Mouse (Mus musculus) lung, embryonic 14.5 days (tissue): ENCODE results near the gene Lsm3. TPM values are rescaled to one million over a fixed set of nuclear protein-coding genes. Genes with fewer than 3 reads are reported as not detected.

Experiments
- ATAC-seq: fragments of 200-750 bp; cut with Nextera tagmentation; 2 replicates; pipeline ENCODE4 v1.8.0; 2017; ENCODE audit warnings: mild to moderate bottlenecking, moderate TSS enrichment, moderate library complexity; ENCODE audit not compliant: insufficient read depth
- DNase-seq: peaks from one replicate; pipeline ENCODE4 v3.0.0-alpha.2; 2015
- H3K27ac ChIP-seq: fragments of 300-500 bp; sonication (generic); 2 replicates; pipeline ENCODE4 v1.5.1; 2014; ENCODE audit warnings: low read depth, mild to moderate bottlenecking, moderate library complexity
- H3K27me3 ChIP-seq: fragments of 300-500 bp; sonication (generic); 2 replicates; pipeline ENCODE4 v1.6.1; 2014; ENCODE audit warnings: low read length, control low read depth; ENCODE audit not compliant: insufficient read depth
- H3K36me3 ChIP-seq: fragments of 300-500 bp; sonication (generic); 2 replicates; pipeline ENCODE4 v1.6.1; 2014; ENCODE audit warnings: control low read depth; ENCODE audit not compliant: insufficient read depth
- H3K4me1 ChIP-seq: fragments of 300-500 bp; sonication (generic); 2 replicates; pipeline ENCODE4 v1.6.1; 2014; ENCODE audit warnings: antibody characterized with exemption, control low read depth; ENCODE audit not compliant: insufficient read depth
- H3K4me2 ChIP-seq: fragments of 300-500 bp; sonication (generic); 2 replicates; pipeline ENCODE4 v1.6.1; 2014; ENCODE audit warnings: mild to moderate bottlenecking
- H3K4me3 ChIP-seq: fragments of 300-500 bp; sonication (generic); 2 replicates; pipeline ENCODE4 v1.5.1; 2014; ENCODE audit warnings: low read depth, low read length
- H3K9ac ChIP-seq: fragments of 300-500 bp; sonication (generic); 2 replicates; pipeline ENCODE4 v1.6.1; 2014
- H3K9me3 ChIP-seq: fragments of 300-500 bp; sonication (generic); 2 replicates; pipeline ENCODE4 v1.6.1; 2016; ENCODE audit warnings: low read depth, low read length, control low read depth
- CTCF ChIP-seq: IDR thresholded peaks from 2 replicates; pipeline ENCODE4 v1.5.1; 2016; ENCODE audit warnings: antibody characterized with exemption, low read depth
- WGBS: fragments of 180-500 bp; shearing (Covaris S2); extraction: QIAGEN DNeasy Blood & Tissue Kit; methylation state at CpG from one replicate; pipeline ENCODE4 v1.1.7; 2014; 5-methylcytosine and 5-hydroxymethylcytosine counted together
- polyA plus RNA-seq: library from polyadenylated mRNA; unstranded; fragments of >200 nt; fragmentation: Nextera tagmentation; extraction: Ambion mirVana; gene quantifications from 2 replicates; pipeline ENCODE4 v1.2.1, GENCODE M21; 2014

Gene Lsm3
- polyA plus RNA-seq, 1 experiment from 2014 or later: 325 TPM

- ATAC-seq (no peak), DNase-seq (no peak)
- Histone ChIP-seq H3K27ac (no peak overlapping the region), H3K4me3 (no peak overlapping the region), H3K36me3 (no peaks in the 10 kb centered on the region), H3K27me3 (no peaks in the 10 kb centered on the region), H3K9ac (no peak overlapping the region), H3K4me1 (peaks cover 4% of the 10 kb centered on the region; the same call in 1 of the 2 replicates), H3K4me2 (no peak overlapping the region), H3K9me3 (no peaks in the 10 kb centered on the region)
- no peak for TF ChIP-seq CTCF
- 36% methylated on average over 3 of the region's 3 CpGs for WGBS
Observed at GRCm38 (mm10) chr6:91552693-91553092, 37.0 kb downstream of the Lsm3 start.

- Histone ChIP-seq H3K4me3 (no peak overlapping the region), H3K4me1 (0 out of 2 replicates have a peak, but pooled peaks cover 13% of the 10 kb centered on the region), H3K4me2 (no peak overlapping the region), H3K27me3 (no peaks in the 10 kb centered on the region), H3K9me3 (no peaks in the 10 kb centered on the region), H3K9ac (no peak overlapping the region), H3K36me3 (no peaks in the 10 kb centered on the region), H3K27ac (peak overlapping the region; percentile 34; the same call in 1 of the 2 replicates)
- peak; percentile 57 for DNase-seq
- WGBS: 5% methylated on average over 1 of the region's 1 CpGs
- 0 out of 2 replicates have a peak, but pooled peaks have one; percentile 58 for ATAC-seq
- TF ChIP-seq CTCF: no peak
Observed at GRCm38 (mm10) chr6:91558565-91558964, 42.8 kb downstream of the Lsm3 start.

- ATAC-seq (no peak), DNase-seq (no peak)
- Histone ChIP-seq H3K4me3 (no peak overlapping the region), H3K9ac (no peak overlapping the region), H3K27ac (peak overlapping the region; percentile 34; the same call in 1 of the 2 replicates), H3K36me3 (no peaks in the 10 kb centered on the region), H3K27me3 (no peaks in the 10 kb centered on the region), H3K4me1 (0 out of 2 replicates have a peak, but pooled peaks cover 13% of the 10 kb centered on the region), H3K4me2 (no peak overlapping the region), H3K9me3 (no peaks in the 10 kb centered on the region)
- TF ChIP-seq CTCF: no peak
- 59% methylated on average over 4 of the region's 4 CpGs for WGBS
Observed at GRCm38 (mm10) chr6:91559371-91559770, 43.6 kb downstream of the Lsm3 start.

- H3K9me3 ChIP-seq: no peaks in the 10 kb centered on the region
- TF ChIP-seq CTCF: no peak
Observed at GRCm38 (mm10) chr6:91560186-91560585, 44.5 kb downstream of the Lsm3 start.

GRCm38 (mm10) chr6:91563031-91563430 lies 47.3 kb downstream of the Lsm3 start:
- DNase-seq: no peak
- Histone ChIP-seq H3K4me2 (no peak overlapping the region), H3K9ac (no peak overlapping the region), H3K36me3 (no peaks in the 10 kb centered on the region), H3K27ac (no peak overlapping the region), H3K4me3 (no peak overlapping the region), H3K9me3 (no peaks in the 10 kb centered on the region), H3K4me1 (0 out of 2 replicates have a peak, but pooled peaks cover 9% of the 10 kb centered on the region), H3K27me3 (no peaks in the 10 kb centered on the region)
- WGBS: 52% methylated on average over 3 of the region's 3 CpGs
- ATAC-seq: no peak
- TF ChIP-seq CTCF: no peak

More at GRCm38 (mm10) chr6:91560186-91560585, 44.5 kb downstream of the Lsm3 start:
- Histone ChIP-seq H3K4me2 (no peak overlapping the region), H3K36me3 (no peaks in the 10 kb centered on the region), H3K4me3 (no peak overlapping the region), H3K27ac (no peak overlapping the region), H3K27me3 (no peaks in the 10 kb centered on the region), H3K9ac (no peak overlapping the region), H3K4me1 (0 out of 2 replicates have a peak, but pooled peaks cover 9% of the 10 kb centered on the region)
- DNase-seq: no peak
- 95% methylated on average over 3 of the region's 3 CpGs for WGBS
- ATAC-seq: no peak

GRCm38 (mm10) chr6:91566407-91566806 lies 50.7 kb downstream of the Lsm3 start:
- no peaks in the 10 kb centered on the region for H3K4me1 ChIP-seq
- no peak overlapping the region for H3K27ac ChIP-seq
- ATAC-seq: no peak
- DNase-seq: no peak
- WGBS: 25% methylated on average over 9 of the region's 9 CpGs
- no peaks in the 10 kb centered on the region for H3K9me3 ChIP-seq
- H3K36me3 ChIP-seq: no peaks in the 10 kb centered on the region
- TF ChIP-seq CTCF: no peak
- no peak overlapping the region for H3K4me2 ChIP-seq
- no peaks in the 10 kb centered on the region for H3K27me3 ChIP-seq
- H3K9ac ChIP-seq: no peak overlapping the region
- no peak overlapping the region for H3K4me3 ChIP-seq

Other genes with a start within 250 kb of the Lsm3 start
- 0.50 and 0.72 TPM in 2 replicates for gene Wnt7a, start 104.6 kb upstream of the Lsm3 start, polyA plus RNA-seq
- 28.7 and 32.0 TPM in 2 replicates for gene Chchd4, start 42.4 kb upstream of the Lsm3 start, polyA plus RNA-seq
- gene Tmem43, start 42.2 kb upstream of the Lsm3 start, polyA plus RNA-seq: 57.6 and 57.9 TPM in 2 replicates
- gene Xpc, start within 50 bp of the Lsm3 start, polyA plus RNA-seq: 15.4 and 17.9 TPM in 2 replicates
- 47.6 and 50.7 TPM in 2 replicates for gene Slc6a6, start 168.1 kb downstream of the Lsm3 start, polyA plus RNA-seq